Mouse (Mus musculus) cerebellum, adult 2 months (tissue): ENCODE data around the gene Rab6a. TPM values are rescaled to one million over a fixed set of nuclear protein-coding genes. Genes with fewer than 3 reads are reported as not detected.
"Not testable (repeated sequence)": the region's sequence is repeated elsewhere in the genome, so short reads cannot be mapped to it uniquely, and the experiment has no call there.

Source experiments
- DNase-seq, 2 experiments: peaks; one replicate each; pipeline ENCODE4 v3.0.0; 2021
- H3K27ac ChIP-seq: fragments of 200-500 bp; 2 replicates; pipeline ENCODE4 v1.5.1; 2012; ENCODE audit warnings: low read length, control low read depth, inconsistent platforms; ENCODE audit not compliant: insufficient read depth
- H3K27me3 ChIP-seq: fragments of 200-500 bp; 2 replicates; pipeline ENCODE4 v1.6.1; 2012; ENCODE audit warnings: inconsistent platforms, mild to moderate bottlenecking, low read length, moderate library complexity; ENCODE audit not compliant: control insufficient read depth, insufficient read depth
- H3K4me1 ChIP-seq: fragments of 200-500 bp; 2 replicates; pipeline ENCODE4 v1.6.1; 2011; ENCODE audit warnings: low read length; ENCODE audit not compliant: control insufficient read depth, insufficient read depth
- H3K4me3 ChIP-seq: fragments of 200-500 bp; replicated peaks from 2 replicates; pipeline ENCODE3; 2011; ENCODE audit warnings: mild to moderate bottlenecking, low read depth, low read length, control low read depth; ENCODE audit not compliant: insufficient read depth
- CTCF ChIP-seq: fragments of 200-500 bp; IDR thresholded peaks from 2 replicates; pipeline ENCODE4 v1.5.1; 2011; ENCODE audit warnings: low read depth, mild to moderate bottlenecking, control low read depth, low read length, moderate library complexity, borderline replicate concordance; ENCODE audit not compliant: insufficient read depth
- POLR2A ChIP-seq: fragments of 200-500 bp; IDR thresholded peaks from 2 replicates; pipeline ENCODE4 v1.6.1; 2011; ENCODE audit warnings: low read length, control low read depth, borderline replicate concordance; ENCODE audit not compliant: insufficient read depth
- WGBS: fragments of 180-500 bp; shearing (Covaris S2); methylation state at CpG from one replicate; pipeline ENCODE4 v1.1.7; 2018; 5-methylcytosine and 5-hydroxymethylcytosine counted together
- polyA plus RNA-seq: library from polyadenylated mRNA; depleted of rRNA; stranded (reverse); fragments of >200 nt; gene quantifications from 2 replicates; pipeline ENCODE4 v1.2.3, GENCODE M21; 2012; rRNA removed

Rab6a gene
- 252 and 259 TPM in 2 replicates for polyA plus RNA-seq

GRCm38 (mm10) chr7:100607214-100608129 lies at the start of gene Rab6a:
Rab6a (plus strand) TSS chr7:100607410.
- Histone ChIP-seq H3K27me3 (no peaks in the 10 kb centered on the region), H3K27ac (peak within 1 kb of the TSS; percentile 92), H3K4me1 (peaks cover 3% of the 10 kb centered on the region; the same call in 1 of the 2 replicates), H3K4me3 (peak within 1 kb of the TSS; percentile 75)
- peak; percentile 97 to 99 for DNase-seq
- TF ChIP-seq POLR2A, result peak; percentile 92
- TF ChIP-seq CTCF, result no peak
- WGBS, result under 1% methylated on average over 102 of the region's 105 CpGs

DNA sequence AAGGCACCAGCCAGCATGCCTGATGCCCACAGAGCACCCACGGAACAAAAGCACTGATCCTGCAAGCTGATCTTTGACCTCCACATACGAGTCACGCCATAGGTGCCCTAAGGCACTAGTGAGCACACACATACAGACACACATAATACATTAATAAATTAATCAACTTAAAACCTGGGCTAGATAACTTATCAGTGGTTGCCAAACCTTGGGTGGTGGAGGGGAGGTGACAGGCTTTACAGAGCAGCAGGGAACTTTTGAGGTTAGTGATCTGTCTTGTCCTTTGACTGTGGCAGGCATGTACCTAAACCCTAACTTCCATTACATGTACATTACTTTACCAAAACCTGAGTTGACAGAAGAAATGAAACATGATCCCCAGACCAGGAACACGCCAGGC lies 47.9 kb upstream of the Rab6a start:
- 85% methylated on average over 4 of the region's 4 CpGs for WGBS
- Histone ChIP-seq H3K27me3 (no peaks in the 10 kb centered on the region), H3K27ac (no peak overlapping the region), H3K4me1 (peaks cover 4% of the 10 kb centered on the region), H3K4me3 (no peak overlapping the region)
- no peak for DNase-seq
- no peak for TF ChIP-seq CTCF
- TF ChIP-seq POLR2A, result no peak

DNA sequence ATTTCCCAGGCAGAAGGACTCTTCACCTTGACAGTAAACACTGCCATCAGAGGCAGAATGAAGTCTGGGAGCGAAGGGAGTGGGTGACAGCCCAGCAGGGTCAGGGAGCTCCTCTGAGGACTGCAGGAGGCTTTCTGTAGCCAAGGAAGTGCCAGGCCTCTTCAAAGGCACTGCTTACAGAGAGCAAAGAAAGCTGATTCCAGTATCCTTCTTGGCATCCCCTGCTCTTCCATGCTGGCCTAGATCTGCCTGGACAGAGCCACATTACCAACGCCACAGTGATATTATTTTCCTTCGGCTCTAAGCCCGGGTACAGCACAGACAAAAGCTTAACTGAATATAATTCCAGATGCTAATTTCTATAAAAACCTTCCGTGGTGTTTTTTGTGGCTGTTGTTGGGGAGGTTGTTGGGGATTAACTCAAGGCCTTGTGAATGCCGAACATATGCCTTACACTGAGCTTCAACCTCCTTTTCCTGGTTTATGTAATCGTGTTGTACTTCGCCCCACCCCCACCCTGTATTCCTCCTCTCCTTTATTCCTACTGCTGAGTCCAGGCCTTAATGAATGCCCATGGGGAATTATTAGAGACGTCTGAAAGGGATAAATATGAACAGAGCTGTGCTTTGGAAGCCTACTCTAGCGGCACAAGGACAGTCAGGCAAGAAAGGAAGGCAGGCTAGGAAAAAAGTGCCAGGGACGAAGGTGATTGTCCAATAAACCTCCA lies 45.2 kb upstream of the Rab6a start:
- H3K4me1 ChIP-seq, result peaks cover 4% of the 10 kb centered on the region
- H3K4me3 ChIP-seq, result no peak overlapping the region
- peak in 1 of 2 experiments; percentile 33 for DNase-seq
- H3K27ac ChIP-seq, result peak overlapping the region; percentile 59
- TF ChIP-seq CTCF (no peak), POLR2A (no peak)
- no peaks in the 10 kb centered on the region for H3K27me3 ChIP-seq
- WGBS, result 51% methylated on average over 11 of the region's 11 CpGs

DNA sequence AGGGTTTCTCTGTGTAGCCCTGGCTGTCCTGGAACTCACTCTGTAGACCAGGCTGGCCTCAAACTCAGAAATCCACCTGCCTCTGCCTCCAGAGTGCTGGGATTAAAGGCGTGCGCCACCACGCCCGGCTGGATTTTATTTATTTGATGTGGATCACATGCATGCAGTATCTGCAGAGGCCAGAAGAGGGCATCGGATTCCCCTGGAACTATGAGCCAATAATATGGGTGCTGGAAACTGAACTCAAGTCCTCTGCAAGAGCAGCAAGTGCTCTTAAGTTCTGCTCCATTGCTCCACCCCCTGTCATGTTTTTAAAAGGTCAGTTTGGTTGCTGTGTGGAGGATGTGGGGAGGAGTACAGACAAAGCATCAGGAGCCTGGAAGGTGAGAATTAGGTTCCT lies 40.0 kb upstream of the Rab6a start:
- DNase-seq, result not testable (repeated sequence)
- WGBS, result 80% methylated on average over 5 of the region's 5 CpGs

DNA sequence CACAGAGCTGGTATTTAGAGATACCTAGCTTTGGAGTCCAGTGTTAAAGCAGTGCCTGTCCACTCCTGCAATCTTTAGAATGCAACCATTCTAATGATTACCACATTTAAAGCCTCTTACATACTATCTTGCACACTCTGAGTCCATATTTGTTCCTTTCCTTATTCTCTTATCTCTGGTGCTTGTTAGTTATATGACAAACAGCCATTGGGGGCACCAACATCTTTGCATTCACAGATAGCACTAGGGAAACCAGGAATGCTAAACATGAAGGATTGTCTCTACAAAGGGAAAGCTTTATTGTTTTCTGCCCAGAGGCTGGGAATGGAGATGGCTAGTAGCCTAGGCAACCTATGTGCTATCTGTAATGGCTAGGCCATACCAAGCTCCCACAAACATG lies 37.3 kb upstream of the Rab6a start:
- no peak for DNase-seq
- Histone ChIP-seq H3K27me3 (no peaks in the 10 kb centered on the region), H3K4me3 (no peak overlapping the region), H3K4me1 (peaks cover 8% of the 10 kb centered on the region), H3K27ac (no peak overlapping the region)
- TF ChIP-seq POLR2A (no peak), CTCF (no peak)

More for the DNA sequence above, 40.0 kb upstream of the Rab6a start:
- H3K4me1 ChIP-seq, H3K4me3 ChIP-seq, H3K27ac ChIP-seq, H3K27me3 ChIP-seq: not testable (repeated sequence)

DNA sequence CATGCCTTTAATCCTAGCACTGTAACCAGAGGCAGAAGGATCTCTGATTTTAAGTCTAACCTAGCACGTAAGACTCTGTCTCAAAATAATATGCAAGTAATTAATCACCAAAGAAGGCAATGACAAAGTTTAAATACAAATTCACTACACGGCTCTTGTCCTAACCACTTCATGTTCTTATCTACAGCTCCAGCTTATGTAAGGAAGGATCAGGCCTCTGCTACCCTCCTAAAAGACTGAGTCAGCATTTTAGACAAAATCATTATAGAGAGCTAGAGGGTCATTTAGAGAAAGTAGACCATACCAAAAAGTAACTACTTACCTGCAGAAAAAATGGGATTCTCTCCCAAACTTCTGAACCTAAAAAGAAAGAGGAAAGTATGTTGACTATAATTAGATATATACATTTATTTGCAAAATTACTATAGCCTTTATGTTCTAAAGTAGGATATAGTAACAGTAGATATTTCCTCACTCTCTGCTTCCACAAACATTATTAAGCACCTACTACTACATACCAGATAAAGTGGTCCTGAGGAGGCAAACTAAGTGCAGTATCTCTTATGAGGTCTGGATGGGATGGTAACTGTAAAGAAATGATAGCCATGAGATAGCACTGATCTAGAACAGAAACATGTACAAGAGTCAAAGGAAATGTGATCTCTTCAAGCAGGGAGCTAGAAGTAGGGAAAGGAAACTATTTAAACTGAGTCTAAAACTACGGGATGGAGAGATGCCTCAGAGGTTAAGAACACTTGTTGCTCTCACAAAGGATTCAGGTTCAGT lies 36.1 kb upstream of the Rab6a start:
- DNase-seq, result no peak
- Histone ChIP-seq H3K4me1 (peaks cover 8% of the 10 kb centered on the region), H3K27ac (no peak overlapping the region), H3K4me3 (no peak overlapping the region), H3K27me3 (no peaks in the 10 kb centered on the region)
- 92% methylated on average over 3 of the region's 3 CpGs for WGBS
- TF ChIP-seq CTCF (no peak), POLR2A (no peak)

- DNase-seq, result peak; percentile 69 to 79
- WGBS, result 33% methylated on average over 4 of the region's 4 CpGs
- H3K4me3 ChIP-seq, result no peak overlapping the region
- peaks cover 8% of the 10 kb centered on the region for H3K4me1 ChIP-seq
- H3K27me3 ChIP-seq, result no peaks in the 10 kb centered on the region
- TF ChIP-seq POLR2A, result no peak
- TF ChIP-seq CTCF, result no peak
- H3K27ac ChIP-seq, result peak overlapping the region; percentile 93
Measured at GRCm38 (mm10) chr7:100572061-100572460, 35.1 kb upstream of the Rab6a start.
